Mouse (Mus musculus): Measurements from ENCODE around the gene Cacybp.

The Cacybp gene

DNA sequence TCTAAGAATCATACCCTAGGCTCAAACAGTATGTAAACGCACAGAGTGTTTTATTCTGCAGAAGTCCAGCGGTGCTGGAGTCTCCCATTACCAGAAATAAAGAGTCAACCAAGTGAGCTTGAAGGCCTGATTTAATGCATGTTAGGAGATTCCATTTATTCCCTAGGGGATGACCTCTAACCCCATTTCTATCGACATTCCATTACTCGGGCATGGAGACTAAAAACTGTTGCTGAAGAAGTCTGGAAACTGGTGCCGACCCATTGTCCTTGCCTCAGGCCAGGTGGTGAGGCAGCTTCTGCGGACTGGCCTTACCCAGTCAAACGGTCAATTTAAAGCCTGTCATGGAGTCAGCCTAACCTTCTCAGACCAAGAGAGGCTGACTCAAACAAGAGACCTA, 1.5 kb upstream of the Cacybp start:
- DNase-seq (ENCODE audit: low spot score): peak; percentile 16

- no peak for DNase-seq (ENCODE audit: low spot score)
Observed at GRCm38 (mm10) chr1:160212123-160212691, 468 bp downstream of the Cacybp start.

DNA sequence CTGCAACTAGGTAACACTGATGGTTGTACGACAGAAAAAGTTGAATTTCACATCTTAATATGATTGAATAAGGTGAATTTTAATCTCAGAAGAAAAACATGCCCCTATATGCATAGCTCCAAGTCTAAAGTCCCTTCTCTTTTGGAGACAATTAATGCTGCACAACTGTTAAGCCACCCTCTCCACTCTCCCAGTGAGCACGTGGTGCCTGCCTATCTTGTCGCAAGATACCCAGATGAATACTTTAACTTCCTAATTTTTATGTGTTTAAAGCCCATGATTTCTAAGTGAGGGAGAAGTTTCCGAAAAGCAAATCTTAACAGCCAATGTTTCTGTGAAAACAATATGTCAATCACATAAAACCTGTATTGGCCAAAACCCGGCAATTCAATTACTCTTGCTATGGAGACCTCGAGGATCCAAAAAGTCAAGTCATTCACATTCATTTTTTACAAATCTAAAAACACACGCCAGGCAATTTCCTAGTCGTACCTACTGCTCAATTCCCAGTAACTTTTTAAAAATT, 1.0 kb downstream of the Cacybp start:
- peak; percentile 12 for DNase-seq (ENCODE audit: low spot score)

DNA sequence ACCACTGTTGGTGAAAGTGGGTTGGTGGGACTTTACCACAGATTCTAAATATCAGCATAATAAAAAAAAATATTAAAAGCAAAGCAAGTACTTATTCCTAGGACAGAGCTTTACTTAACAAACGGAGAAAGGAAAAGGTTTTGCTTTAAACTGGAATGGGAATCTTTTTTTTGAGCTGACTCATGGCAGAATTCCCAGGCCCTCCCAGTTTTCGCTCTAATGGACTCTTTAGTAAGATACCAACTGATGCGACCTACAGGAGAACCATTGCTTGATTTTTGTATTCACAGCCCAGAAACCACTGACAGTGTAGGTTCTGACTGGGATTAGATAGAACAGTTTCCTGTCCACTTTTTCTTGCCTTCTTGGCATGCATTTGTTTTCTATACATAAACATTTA, 2.1 kb downstream of the Cacybp start:
- no peak for DNase-seq (ENCODE audit: low spot score)

DNA sequence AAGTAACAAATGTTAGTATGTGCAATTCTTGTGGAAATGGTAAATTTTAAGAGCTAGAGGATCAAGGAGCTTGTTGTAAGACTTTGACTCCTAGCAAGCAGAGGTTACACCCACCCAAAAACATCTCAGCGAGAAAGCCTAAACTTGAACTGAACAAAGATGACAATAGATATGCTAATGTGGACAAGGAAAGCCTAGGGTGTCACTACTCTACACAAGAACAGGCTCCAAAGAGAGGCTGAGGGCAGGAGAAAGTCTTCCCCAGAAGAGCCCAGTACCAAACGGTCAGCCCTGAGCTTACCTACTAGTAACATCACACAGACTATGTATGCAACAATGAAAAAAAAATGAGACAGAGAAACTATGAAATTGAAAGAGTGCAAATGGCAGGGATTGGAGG, 2.8 kb downstream of the Cacybp start:
- DNase-seq (ENCODE audit: low spot score): no peak

- DNase-seq (ENCODE audit: low spot score): no peak
Observed at GRCm38 (mm10) chr1:160205486-160205885, 7.2 kb downstream of the Cacybp start.

DNA sequence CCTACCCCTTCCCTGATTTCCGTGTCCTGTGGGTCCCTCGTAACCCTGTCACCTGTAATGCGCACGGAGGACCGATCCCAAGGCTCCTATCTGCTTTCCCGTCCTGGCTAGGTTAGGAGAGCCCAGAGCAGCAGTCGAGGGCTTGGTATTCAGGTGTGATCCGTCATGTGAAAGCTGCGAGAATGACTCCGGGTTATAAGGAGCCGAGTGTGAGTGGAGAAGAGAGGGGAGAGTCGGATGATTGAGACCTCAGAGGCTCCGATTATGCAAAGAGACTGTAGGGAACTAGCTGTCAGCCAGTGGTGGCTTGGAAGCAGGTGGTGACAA, 17.4 kb downstream of the Cacybp start:
- DNase-seq (ENCODE audit: low spot score): no peak

GRCm38 (mm10) chr1:160194529-160195336, 17.9 kb downstream of the Cacybp start, which contains the start of gene Mrps14:
Gene Mrps14 (plus strand): TSS chr1:160195215.
- peak; percentile 99 for DNase-seq (ENCODE audit: low spot score)

- DNase-seq (ENCODE audit: low spot score): peak; percentile 74
Observed at GRCm38 (mm10) chr1:160184506-160184905, 28.2 kb downstream of the Cacybp start.

GRCm38 (mm10) chr1:160181216-160181615, 31.5 kb downstream of the Cacybp start:
- DNase-seq (ENCODE audit: low spot score): no peak

GRCm38 (mm10) chr1:160176903-160177302, 35.8 kb downstream of the Cacybp start:
- no peak for DNase-seq (ENCODE audit: low spot score)

DNA sequence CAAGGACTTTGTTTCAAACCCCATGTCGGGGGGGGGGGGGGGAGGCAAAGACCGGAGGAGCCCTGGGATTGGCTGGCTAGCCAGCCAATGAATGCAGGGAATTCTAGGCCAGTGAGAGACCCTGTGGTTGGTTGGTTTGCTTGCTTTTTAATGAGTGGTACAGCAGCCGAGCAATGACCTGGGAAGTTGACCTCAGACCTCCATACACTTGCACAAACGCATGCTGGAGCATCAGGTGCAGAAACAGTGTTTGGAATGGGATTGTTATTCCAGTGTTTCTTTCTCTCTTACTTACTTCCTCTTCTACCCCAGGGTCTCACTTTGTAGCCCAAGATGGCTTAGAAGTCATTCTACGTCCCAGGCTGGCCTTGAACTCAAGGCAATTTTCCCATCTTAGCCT, 46.1 kb downstream of the Cacybp start:
- DNase-seq (ENCODE audit: low spot score): no peak

DNA sequence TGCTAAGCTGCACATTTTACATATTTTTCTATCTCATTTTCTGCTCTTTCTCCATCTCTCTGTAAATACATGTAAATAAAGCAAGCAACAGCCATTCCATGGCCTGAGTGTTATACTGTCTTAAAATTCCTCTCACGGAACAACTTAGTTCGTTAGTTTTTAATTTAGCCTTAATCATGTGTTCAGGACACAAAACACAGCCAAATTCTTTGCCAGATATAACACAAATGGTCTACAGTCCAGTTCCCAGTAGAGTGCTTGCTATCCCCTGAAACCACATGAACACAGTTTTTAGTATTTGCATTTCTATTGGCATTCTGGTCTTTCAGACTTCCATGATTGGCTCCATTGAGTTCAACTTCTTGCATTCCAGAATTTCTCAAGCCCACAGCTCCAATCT, 54.5 kb downstream of the Cacybp start:
- no peak for DNase-seq (ENCODE audit: low spot score)

- no peak for DNase-seq (ENCODE audit: low spot score)
Observed at GRCm38 (mm10) chr1:160153480-160153879, 59.2 kb downstream of the Cacybp start, which contains the start of gene Tnn. Gene Tnn (minus strand): TSS chr1:160153580.
